In genomic region chr16:23087712-23088111, GRCm38 (mm10) we compare ENCODE assay signal across 16 mouse cellular contexts. TPM values are rescaled to one million over a fixed set of nuclear protein-coding genes. Genes with fewer than 3 reads are reported as not detected.
A peak's percentile ranks its signal among the peaks of the same experiment; 100 is the strongest.
DNase-seq lines count a peak whose midpoint lies in the region; ATAC-seq and TF ChIP-seq lines count a peak whose summit lies in the region.
"Not testable (repeated sequence)": the region's sequence is repeated elsewhere in the genome, so short reads cannot be mapped to it uniquely, and the experiment has no call there.
"Had no signal": no experiment of that assay in that cellular context is flagged by ENCODE, and none has a peak within 500 bp of the region (broad histone marks: within the 10 kb centered on the region; RNA-seq: fewer than 3 reads in every experiment).

No protein-coding gene starts in this region.

- TF ChIP-seq POLR2A in CH12.LX (IDR thresholded peaks at IDR 0.05; ENCODE audit: low read depth, low read length): not testable (repeated sequence)

- peak in 1 of 2 experiments; percentile 79; a peak in 3 of 4 replicates for TF ChIP-seq CTCF in CH12.LX (conservative IDR thresholded peaks at IDR 0.05 in 1 of 2, IDR thresholded peaks at IDR 0.05 in 1 of 2; ENCODE audit: low read depth in 2 of 2, low read length in 2 of 2)
- peak; percentile 61 for TF ChIP-seq CTCF in heart, postnatal 0 days (IDR thresholded peaks at IDR 0.05; ENCODE audit: low read depth)
- TF ChIP-seq CTCF in kidney, postnatal 0 days (IDR thresholded peaks at IDR 0.05; ENCODE audit: low read depth): peak; percentile 68
- peak; percentile 55 for TF ChIP-seq CTCF in lung, embryonic 14.5 days (IDR thresholded peaks at IDR 0.05; ENCODE audit: low read depth)

- in situ Hi-C loops in CH12.LX (cut with MboI; ENCODE audit: low pct_ligation_motif_present, low pct_unique_long_range_greater_than_20kb, low sequenced_read_pairs): not testable (repeated sequence)

- H3K27me3 ChIP-seq in CH12.LX (replicated peaks); embryonic facial prominence, embryonic 11.5 days (ENCODE audit: control insufficient read depth, insufficient read depth, low read length); heart, postnatal 0 days (ENCODE audit: control insufficient read depth, insufficient read depth, low read length); kidney, postnatal 0 days (ENCODE audit: insufficient read depth, low read length); lung, embryonic 14.5 days (ENCODE audit: insufficient read depth, low read length): not testable (repeated sequence)

- H3K27ac ChIP-seq in CH12.LX (ENCODE audit: insufficient read depth, low read depth); embryonic facial prominence, embryonic 11.5 days (replicated peaks; ENCODE audit: low read depth, low read length); heart, postnatal 0 days (ENCODE audit: low read depth); kidney, postnatal 0 days; lung, embryonic 14.5 days (ENCODE audit: low read depth): not testable (repeated sequence)

- H3K36me3 ChIP-seq in CH12.LX (replicated peaks in 1 of 2; ENCODE audit: control insufficient read depth in 1 of 2, insufficient read depth in 1 of 2, low read length in 1 of 2); embryonic facial prominence, embryonic 11.5 days (replicated peaks; ENCODE audit: control insufficient read depth, insufficient read depth, low read depth, low read length); heart, postnatal 0 days (replicated peaks; ENCODE audit: control insufficient read depth, insufficient read depth, low read length); kidney, postnatal 0 days (ENCODE audit: insufficient read depth, low read length); lung, embryonic 14.5 days (ENCODE audit: insufficient read depth): not testable (repeated sequence)

- H3K9me3 ChIP-seq in CH12.LX (replicated peaks; ENCODE audit: low read length); embryonic facial prominence, embryonic 11.5 days (replicated peaks; ENCODE audit: control insufficient read depth, low read length); heart, postnatal 0 days (replicated peaks; ENCODE audit: control insufficient read depth, low read length); kidney, postnatal 0 days (replicated peaks; ENCODE audit: low read length); lung, embryonic 14.5 days (ENCODE audit: low read depth, low read length): not testable (repeated sequence)

- not testable (repeated sequence) for DNase-seq in CH12.LX (ENCODE audit: extremely low read depth)
- DNase-seq in R1 (ENCODE audit: low read depth, low spot score): peak; percentile 66
- DNase-seq in embryonic facial prominence, embryonic 11.5 days (ENCODE audit: low spot score): peak; percentile 46
- DNase-seq in heart, postnatal 0 days (ENCODE audit: low spot score): peak; percentile 59
- DNase-seq in kidney, postnatal 0 days (ENCODE audit: low spot score): peak; percentile 76
- DNase-seq in lung, embryonic 14.5 days: peak; percentile 69
- peak; percentile 64 for DNase-seq in naive thymus-derived CD4-positive, alpha-beta T cell, adult 2 months (ENCODE audit: low read depth)

- H3K79me2 ChIP-seq in CH12.LX (replicated peaks; ENCODE audit: control insufficient read depth, extremely low read depth, insufficient read depth, poor library complexity, severe bottlenecking): not testable (repeated sequence)

- H3K9ac ChIP-seq in CH12.LX (ENCODE audit: insufficient read depth, low read depth); embryonic facial prominence, embryonic 11.5 days (replicated peaks; ENCODE audit: low read length); heart, postnatal 0 days (replicated peaks; ENCODE audit: low read depth, low read length); kidney, postnatal 0 days (ENCODE audit: low read depth, low read length); lung, embryonic 14.5 days: not testable (repeated sequence)

- H3K4me2 ChIP-seq in CH12.LX (ENCODE audit: insufficient read depth, low read depth, poor library complexity, severe bottlenecking); embryonic facial prominence, embryonic 11.5 days (ENCODE audit: low read depth, low read length); heart, postnatal 0 days (ENCODE audit: low read depth, low read length); kidney, postnatal 0 days (ENCODE audit: low read length); lung, embryonic 14.5 days: not testable (repeated sequence)

- ATAC-seq in embryonic facial prominence, embryonic 11.5 days (replicated peaks; ENCODE audit: insufficient number of reproducible peaks, low FRiP score, low TSS enrichment, low read depth); heart, postnatal 0 days (ENCODE audit: insufficient read depth, low read depth); kidney, postnatal 0 days (replicated peaks; ENCODE audit: low FRiP score, low read depth); lung, embryonic 14.5 days (ENCODE audit: insufficient read depth): not testable (repeated sequence)

- WGBS in embryonic facial prominence, embryonic 11.5 days: 54% methylated on average over 4 of the region's 4 CpGs
- 38% methylated on average over 4 of the region's 4 CpGs for WGBS in heart, postnatal 0 days
- 41% methylated on average over 4 of the region's 4 CpGs for WGBS in kidney, postnatal 0 days
- WGBS in lung, embryonic 14.5 days: 37% methylated on average over 4 of the region's 4 CpGs

- dilution Hi-C loops in CH12.LX (cut with MboI; ENCODE audit: extremely low pct_ligation_motif_present, extremely low pct_unique_long_range_greater_than_20kb, low sequenced_read_pairs): not testable (repeated sequence)

- not testable (repeated sequence) for TF ChIP-seq EP300 in CH12.LX (IDR thresholded peaks at IDR 0.05; ENCODE audit: low read length); heart, postnatal 0 days (IDR thresholded peaks at IDR 0.05; ENCODE audit: low read depth)

- H3K4me3 ChIP-seq in CH12.LX (replicated peaks in 1 of 3; ENCODE audit: low read depth in 2 of 3, low read length in 2 of 3, poor library complexity in 1 of 3); embryonic facial prominence, embryonic 11.5 days (ENCODE audit: low read depth, low read length); heart, postnatal 0 days (ENCODE audit: low read depth, low read length); kidney, postnatal 0 days (replicated peaks; ENCODE audit: low read depth, low read length); lung, embryonic 14.5 days (ENCODE audit: low read depth, low read length): not testable (repeated sequence)

- not testable (repeated sequence) for H3K4me1 ChIP-seq in CH12.LX (ENCODE audit: control insufficient read depth in 1 of 2, insufficient read depth in 2 of 2); embryonic facial prominence, embryonic 11.5 days (ENCODE audit: control insufficient read depth, insufficient read depth, low read length); heart, postnatal 0 days (ENCODE audit: control insufficient read depth, insufficient read depth); kidney, postnatal 0 days (replicated peaks; ENCODE audit: insufficient read depth, low read length); lung, embryonic 14.5 days (ENCODE audit: insufficient read depth)

- peak; percentile 86 for TF ChIP-seq RAD21 in CH12.LX (IDR thresholded peaks at IDR 0.05; ENCODE audit: low read depth, low read length)

RNA-seq across cellular contexts. Expression of gene Eif4a2, which starts 19.5 kb away (rescaled TPM):
- total RNA-seq in CH12.LX (2012; rRNA removed): 358 and 457 TPM in 2 replicates
- 660 and 860 TPM in 2 replicates for total RNA-seq in CH12.LX (2014; rRNA removed)
- 475 TPM in 2 replicates for polyA plus RNA-seq in CH12.LX (2012; ENCODE audit: insufficient read length, low read depth)
- 278 and 280 TPM in 2 replicates for polyA plus RNA-seq in embryonic facial prominence, embryonic 11.5 days (2014; fragmentation: Nextera tagmentation; extraction: Ambion mirVana)
- total RNA-seq in heart, postnatal 0 days (2014; rRNA removed; ENCODE audit: low replicate concordance): 229 and 270 TPM in 2 replicates
- polyA plus RNA-seq in heart, postnatal 0 days (2015; fragmentation: Nextera tagmentation; extraction: Ambion mirVana): 97.3 and 106 TPM in 2 replicates
- polyA plus RNA-seq in kidney, postnatal 0 days (2015; fragmentation: Nextera tagmentation; extraction: Ambion mirVana): 189 and 193 TPM in 2 replicates
- polyA plus RNA-seq in lung, embryonic 14.5 days (2014; fragmentation: Nextera tagmentation; extraction: Ambion mirVana): 194 and 206 TPM in 2 replicates

RNA-seq across cellular contexts. Expression of gene Kng1, which starts 30.0 kb away (rescaled TPM):
- not detected in 2 replicates for total RNA-seq in CH12.LX (2012; rRNA removed)
- not detected in 2 replicates for total RNA-seq in CH12.LX (2014; rRNA removed)
- polyA plus RNA-seq in CH12.LX (2012; ENCODE audit: insufficient read length, low read depth): not detected in 2 replicates
- not detected in 2 replicates for polyA plus RNA-seq in embryonic facial prominence, embryonic 11.5 days (2014; fragmentation: Nextera tagmentation; extraction: Ambion mirVana)
- total RNA-seq in heart, postnatal 0 days (2014; rRNA removed; ENCODE audit: low replicate concordance): 0.46 and 1.3 TPM in 2 replicates
- polyA plus RNA-seq in heart, postnatal 0 days (2015; fragmentation: Nextera tagmentation; extraction: Ambion mirVana): 0.18 and 0.26 TPM in 2 replicates
- 2.3 and 2.7 TPM in 2 replicates for polyA plus RNA-seq in kidney, postnatal 0 days (2015; fragmentation: Nextera tagmentation; extraction: Ambion mirVana)
- polyA plus RNA-seq in lung, embryonic 14.5 days (2014; fragmentation: Nextera tagmentation; extraction: Ambion mirVana): 0.22 and 0.32 TPM in 2 replicates
- total RNA-seq: layer of hippocampus, adult 18-20 months; left cerebral cortex, postnatal 4 days had no signal
- polyA plus RNA-seq: forebrain, embryonic 13.5 days; midbrain, embryonic 10.5 days had no signal

RNA-seq across cellular contexts. Expression of gene Rfc4, which starts 39.8 kb away (rescaled TPM):
- 121 and 125 TPM in 2 replicates for total RNA-seq in CH12.LX (2012; rRNA removed)
- total RNA-seq in CH12.LX (2014; rRNA removed): 191 and 204 TPM in 2 replicates
- polyA plus RNA-seq in CH12.LX (2012; ENCODE audit: insufficient read length, low read depth): 74.6 and 91.5 TPM in 2 replicates
- 235 and 245 TPM in 2 replicates for polyA plus RNA-seq in embryonic facial prominence, embryonic 11.5 days (2014; fragmentation: Nextera tagmentation; extraction: Ambion mirVana)
- total RNA-seq in heart, postnatal 0 days (2014; rRNA removed; ENCODE audit: low replicate concordance): 16.8 and 27.9 TPM in 2 replicates
- polyA plus RNA-seq in heart, postnatal 0 days (2015; fragmentation: Nextera tagmentation; extraction: Ambion mirVana): 38.1 and 40.6 TPM in 2 replicates
- 77.3 and 80.6 TPM in 2 replicates for polyA plus RNA-seq in kidney, postnatal 0 days (2015; fragmentation: Nextera tagmentation; extraction: Ambion mirVana)
- polyA plus RNA-seq in lung, embryonic 14.5 days (2014; fragmentation: Nextera tagmentation; extraction: Ambion mirVana): 144 and 148 TPM in 2 replicates

RNA-seq across cellular contexts. Expression of gene Kng2, which starts 58.4 kb away (rescaled TPM):
- not detected in 2 replicates for total RNA-seq in CH12.LX (2012; rRNA removed)
- total RNA-seq in CH12.LX (2014; rRNA removed): not detected in 2 replicates
- polyA plus RNA-seq in CH12.LX (2012; ENCODE audit: insufficient read length, low read depth): not detected in 2 replicates
- not detected in 2 replicates for polyA plus RNA-seq in embryonic facial prominence, embryonic 11.5 days (2014; fragmentation: Nextera tagmentation; extraction: Ambion mirVana)
- not detected in 2 replicates for total RNA-seq in heart, postnatal 0 days (2014; rRNA removed; ENCODE audit: low replicate concordance)
- polyA plus RNA-seq in heart, postnatal 0 days (2015; fragmentation: Nextera tagmentation; extraction: Ambion mirVana): 0.15 TPM in 1 of 2 replicates, not detected in the other
- 175 and 183 TPM in 2 replicates for polyA plus RNA-seq in kidney, postnatal 0 days (2015; fragmentation: Nextera tagmentation; extraction: Ambion mirVana)
- not detected in 2 replicates for polyA plus RNA-seq in lung, embryonic 14.5 days (2014; fragmentation: Nextera tagmentation; extraction: Ambion mirVana)
- total RNA-seq: heart, postnatal 4 days; layer of hippocampus, adult 18-20 months; left cerebral cortex, postnatal 4 days had no signal
- polyA plus RNA-seq: forebrain, embryonic 13.5 days; heart, embryonic 13.5 days; midbrain, embryonic 10.5 days had no signal

RNA-seq across cellular contexts. Expression of gene Adipoq, which starts 58.6 kb away (rescaled TPM):
- 0.13 TPM in 1 of 2 replicates, not detected in the other for total RNA-seq in CH12.LX (2012; rRNA removed)
- 0.68 and 0.99 TPM in 2 replicates for total RNA-seq in CH12.LX (2014; rRNA removed)
- polyA plus RNA-seq in CH12.LX (2012; ENCODE audit: insufficient read length, low read depth): 0.55 and 1.1 TPM in 2 replicates
- polyA plus RNA-seq in embryonic facial prominence, embryonic 11.5 days (2014; fragmentation: Nextera tagmentation; extraction: Ambion mirVana): 0.17 TPM in 1 of 2 replicates, not detected in the other
- total RNA-seq in heart, postnatal 0 days (2014; rRNA removed; ENCODE audit: low replicate concordance): 0.73 TPM in 1 of 2 replicates, not detected in the other
- polyA plus RNA-seq in heart, postnatal 0 days (2015; fragmentation: Nextera tagmentation; extraction: Ambion mirVana): 0.20 and 1.0 TPM in 2 replicates
- 0.17 and 0.89 TPM in 2 replicates for polyA plus RNA-seq in kidney, postnatal 0 days (2015; fragmentation: Nextera tagmentation; extraction: Ambion mirVana)
- not detected in 2 replicates for polyA plus RNA-seq in lung, embryonic 14.5 days (2014; fragmentation: Nextera tagmentation; extraction: Ambion mirVana)
- total RNA-seq: layer of hippocampus, adult 18-20 months; left cerebral cortex, postnatal 4 days had no signal
- polyA plus RNA-seq: forebrain, embryonic 13.5 days; kidney, embryonic 15.5 days; liver, embryonic 12.5 days; midbrain, embryonic 10.5 days; neural tube, embryonic 14.5 days had no signal
